In genomic region chr3:47845613-47846012, GRCm38 (mm10) we compare ENCODE assay signal across 30 mouse cellular contexts.
DNase-seq lines count a peak whose midpoint lies in the region; ATAC-seq lines count a peak whose summit lies in the region.
"Had no signal": no experiment of that assay in that cellular context is flagged by ENCODE, and none has a peak within 500 bp of the region (broad histone marks: within the 10 kb centered on the region; RNA-seq: fewer than 3 reads in every experiment).

No protein-coding gene starts in this region.

- no peak overlapping the region for H3K4me2 ChIP-seq in forebrain, embryonic 16.5 days (ENCODE audit: low read length)
- H3K4me2 ChIP-seq in forebrain, embryonic 12.5 days, result no peak overlapping the region
- H3K4me2 ChIP-seq in kidney, embryonic 14.5 days (replicated peaks; ENCODE audit: low read depth, low read length), result no peak overlapping the region
- H3K4me2 ChIP-seq: heart, embryonic 13.5 days; hindbrain, embryonic 14.5 days; neural tube, embryonic 12.5 days had no signal

- H3K4me1 ChIP-seq in forebrain, embryonic 16.5 days (replicated peaks; ENCODE audit: control insufficient read depth, insufficient read depth, low read length), result no peaks in the 10 kb centered on the region
- no peaks in the 10 kb centered on the region for H3K4me1 ChIP-seq in forebrain, embryonic 12.5 days
- H3K4me1 ChIP-seq in kidney, embryonic 14.5 days (ENCODE audit: control insufficient read depth, insufficient read depth, low read length), result no peaks in the 10 kb centered on the region
- H3K4me1 ChIP-seq: heart, embryonic 13.5 days; midbrain, embryonic 10.5 days; neural tube, embryonic 12.5 days had no signal

- H3K36me3 ChIP-seq in forebrain, embryonic 16.5 days (ENCODE audit: control insufficient read depth, insufficient read depth), result no peaks in the 10 kb centered on the region
- no peaks in the 10 kb centered on the region for H3K36me3 ChIP-seq in forebrain, embryonic 12.5 days (replicated peaks)
- H3K36me3 ChIP-seq in kidney, embryonic 14.5 days (ENCODE audit: control insufficient read depth, insufficient read depth, low read length), result no peaks in the 10 kb centered on the region
- H3K36me3 ChIP-seq: G1E; heart, embryonic 13.5 days; midbrain, embryonic 10.5 days; neural tube, embryonic 12.5 days had no signal

- H3K4me3 ChIP-seq in forebrain, embryonic 16.5 days (replicated peaks; ENCODE audit: low read length), result no peak overlapping the region
- H3K4me3 ChIP-seq in forebrain, embryonic 12.5 days (replicated peaks), result no peak overlapping the region
- no peak overlapping the region for H3K4me3 ChIP-seq in kidney, embryonic 14.5 days (ENCODE audit: low read length)
- H3K4me3 ChIP-seq: gastrocnemius, adult 2 months; heart, embryonic 13.5 days; midbrain, embryonic 10.5 days; myocyte; neural tube, embryonic 12.5 days had no signal

- no peaks in the 10 kb centered on the region; the same call in 1 of the 2 replicates for H3K9me3 ChIP-seq in forebrain, embryonic 16.5 days (ENCODE audit: control insufficient read depth, low read length)
- H3K9me3 ChIP-seq in forebrain, embryonic 12.5 days, result no peaks in the 10 kb centered on the region
- H3K9me3 ChIP-seq in kidney, embryonic 14.5 days (ENCODE audit: control insufficient read depth, low read length), result no peaks in the 10 kb centered on the region
- H3K9me3 ChIP-seq: G1E; heart, embryonic 13.5 days; midbrain, embryonic 10.5 days; neural tube, embryonic 12.5 days had no signal

- H3K27me3 ChIP-seq in forebrain, embryonic 16.5 days (replicated peaks; ENCODE audit: control insufficient read depth, insufficient read depth, low read length), result no peaks in the 10 kb centered on the region
- no peaks in the 10 kb centered on the region for H3K27me3 ChIP-seq in forebrain, embryonic 12.5 days
- H3K27me3 ChIP-seq in kidney, embryonic 14.5 days (ENCODE audit: control insufficient read depth, insufficient read depth, low read length), result no peaks in the 10 kb centered on the region
- H3K27me3 ChIP-seq: heart, embryonic 13.5 days; neural tube, embryonic 12.5 days had no signal

- H3K27ac ChIP-seq in forebrain, embryonic 16.5 days (ENCODE audit: low read length), result no peak overlapping the region
- no peak overlapping the region for H3K27ac ChIP-seq in forebrain, embryonic 12.5 days
- H3K27ac ChIP-seq in kidney, embryonic 14.5 days (ENCODE audit: low read depth, low read length), result no peak overlapping the region
- H3K27ac ChIP-seq: gastrocnemius, adult 2 months; heart, embryonic 13.5 days; hindbrain, embryonic 14.5 days; liver, embryonic 14.5 days; midbrain, embryonic 10.5 days; neural tube, embryonic 12.5 days; stomach, postnatal 0 days had no signal

- DNase-seq in cerebellum, adult 11-12 months, result peak; percentile 9
- DNase-seq in cerebellum, postnatal 4 days (ENCODE audit: low spot score in 2 of 2), result no peak
- DNase-seq in cerebellum, adult 9-11 months, result peak; percentile 9
- no peak for DNase-seq in gastrocnemius, postnatal 10 days
- DNase-seq: adrenal gland, adult 8-10 months; gastrocnemius, adult 2 months; heart, postnatal 10 days; kidney, adult 9 months; kidney, postnatal 14 days; layer of hippocampus, adult 9-11 months; liver; lung, adult 2 months; lung, postnatal 14 days; right cerebral cortex, adult 18-20 months; right cerebral cortex, postnatal 4 days; thymus, adult 18-20 months; thymus, postnatal 25 days had no signal

- ATAC-seq in forebrain, embryonic 16.5 days, result peak; percentile 64; the same call in 1 of the 2 replicates
- no peak for ATAC-seq in forebrain, embryonic 12.5 days (ENCODE audit: low FRiP score)
- no peak for ATAC-seq in kidney, embryonic 14.5 days (ENCODE audit: low FRiP score, low TSS enrichment)
- ATAC-seq: intestine, postnatal 0 days; midbrain, embryonic 16.5 days had no signal

- no peak overlapping the region for H3K9ac ChIP-seq in forebrain, embryonic 16.5 days (replicated peaks; ENCODE audit: low read depth, low read length)
- no peak overlapping the region for H3K9ac ChIP-seq in forebrain, embryonic 12.5 days
- no peak overlapping the region for H3K9ac ChIP-seq in kidney, embryonic 14.5 days (ENCODE audit: low read depth, low read length)
- H3K9ac ChIP-seq: heart, embryonic 13.5 days; hindbrain, embryonic 14.5 days; liver, embryonic 14.5 days; neural tube, embryonic 12.5 days had no signal

Comparison
In these comparisons a context has a peak if more than half of its experiments do, and no peak if none do; other contexts are left out.
1. DNase-seq: peak in cerebellum, adult 11-12 months (single experiment) and cerebellum, adult 9-11 months (single experiment); none in cerebellum, postnatal 4 days (0 of 2) and gastrocnemius, postnatal 10 days (single experiment).